Mouse (Mus musculus): ENCODE measurements around the gene Gm8165.
"Not testable (repeated sequence)": the region's sequence is repeated elsewhere in the genome, so short reads cannot be mapped to it uniquely, and the experiment has no call there.

Gm8165 gene

GRCm38 (mm10) chr14:43677099-43677498 lies at the start of gene Gm8165:
Gene Gm8165 (minus strand): TSS chr14:43677199.
- not testable (repeated sequence) for DNase-seq

GRCm38 (mm10) chr14:43697621-43698020 lies 20.6 kb upstream of the Gm8165 start, which contains the start of gene Gm7324:
Gene Gm7324 (plus strand): TSS chr14:43697828.
- DNase-seq, result not testable (repeated sequence)
